In the genomic region with DNA sequence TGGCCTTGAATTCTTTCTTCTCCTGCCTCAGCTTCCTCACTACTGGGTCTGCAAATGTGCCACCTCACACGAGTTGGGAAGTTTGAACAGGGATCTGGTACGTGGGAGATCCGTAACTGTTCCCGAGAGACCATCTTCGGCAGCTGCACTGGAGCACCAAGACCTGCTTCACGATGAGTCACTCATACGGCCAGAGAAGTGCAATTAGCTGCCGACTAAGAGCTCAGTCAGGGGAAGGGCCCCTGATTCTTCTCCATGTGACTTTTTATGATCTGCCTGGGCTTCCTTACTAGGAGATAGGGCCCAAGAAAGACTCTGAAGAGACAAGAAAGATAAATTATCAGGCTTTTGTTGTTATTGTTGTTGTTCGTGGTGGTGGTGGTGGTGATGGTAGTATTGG, we compare ENCODE assay signal across 14 mouse cellular contexts.
"Had no signal": no experiment of that assay in that cellular context is flagged by ENCODE, and none has a peak within 500 bp of the region (broad histone marks: within the 10 kb centered on the region; RNA-seq: fewer than 3 reads in every experiment).

No protein-coding gene starts in this region.

- H3K4me3 ChIP-seq: liver, embryonic 13.5 days; midbrain, embryonic 15.5 days; neural tube, embryonic 13.5 days had no signal

- H3K27me3 ChIP-seq: liver, embryonic 13.5 days had no signal

- H3K27ac ChIP-seq: liver, embryonic 13.5 days; midbrain, embryonic 15.5 days; neural tube, embryonic 13.5 days; stomach, postnatal 0 days had no signal

- H3K9ac ChIP-seq: liver, embryonic 13.5 days; midbrain, embryonic 15.5 days; neural tube, embryonic 13.5 days had no signal

- H3K4me1 ChIP-seq: liver, embryonic 13.5 days had no signal

- H3K4me2 ChIP-seq: liver, embryonic 13.5 days; midbrain, embryonic 11.5 days; midbrain, embryonic 15.5 days; neural tube, embryonic 13.5 days had no signal

- ATAC-seq: midbrain, embryonic 15.5 days had no signal

- DNase-seq: kidney, adult 9 months; kidney, postnatal 14 days; kidney, postnatal 4 days; liver, embryonic 13.5 days; lung, adult 2 months; lung, postnatal 14 days; lung, postnatal 4 days; right cerebral cortex, postnatal 4 days; thymus, adult 2 months; thymus, postnatal 14 days had no signal

- H3K36me3 ChIP-seq: liver, embryonic 13.5 days; midbrain, embryonic 15.5 days; neural tube, embryonic 13.5 days had no signal

- H3K9me3 ChIP-seq: liver, embryonic 13.5 days; midbrain, embryonic 15.5 days; neural tube, embryonic 13.5 days had no signal
